Mouse (Mus musculus) ES-Bruce4 (cell line): ENCODE results near the gene Etv6.

ENCODE experiments used
- CTCF ChIP-seq: IDR thresholded peaks from one replicate; pipeline ENCODE4 v1.8.1; 2011; ENCODE audit warnings: low read depth, low read length
- EP300 ChIP-seq: IDR thresholded peaks from 2 replicates; pipeline ENCODE4 v1.6.1; 2011; ENCODE audit warnings: low read depth, low read length; ENCODE audit not compliant: insufficient read depth
- POLR2A ChIP-seq: IDR thresholded peaks from one replicate; pipeline ENCODE4 v1.8.1; 2011; ENCODE audit warnings: low read length; ENCODE audit not compliant: insufficient read depth

- TF ChIP-seq CTCF (no peak), POLR2A (no peak), EP300 (no peak)
Observed at GRCm38 (mm10) chr6:134173439-134173838, 137.9 kb downstream of the Etv6 start.
